Mouse (Mus musculus) forebrain, embryonic 16.5 days (tissue): ENCODE results near the gene Atp6v0e. TPM values are rescaled to one million over a fixed set of nuclear protein-coding genes. Genes with fewer than 3 reads are reported as not detected.

ENCODE experiments used
- polyA plus RNA-seq: library from polyadenylated mRNA; unstranded; fragments of >200 nt; fragmentation: Nextera tagmentation; extraction: Ambion mirVana; gene quantifications from 2 replicates; pipeline ENCODE4 v1.2.1, GENCODE M21; 2015

Atp6v0e gene
- polyA plus RNA-seq, 1 experiment from 2014 or later: 129 TPM

Other genes with a start within 250 kb of the Atp6v0e start
- gene Neurl1b, start 248.4 kb upstream of the Atp6v0e start, polyA plus RNA-seq: 2.4 and 4.1 TPM in 2 replicates
- gene Ergic1, start 101.7 kb upstream of the Atp6v0e start, polyA plus RNA-seq: 102 and 113 TPM in 2 replicates
- 44.1 and 47.8 TPM in 2 replicates for gene Dusp1, start 101.1 kb upstream of the Atp6v0e start, polyA plus RNA-seq
- 11.9 and 14.5 TPM in 2 replicates for gene Crebrf, start 52.4 kb downstream of the Atp6v0e start, polyA plus RNA-seq
- gene Bnip1, start 117.8 kb downstream of the Atp6v0e start, polyA plus RNA-seq: 46.8 and 53.7 TPM in 2 replicates
- not detected in 2 replicates for gene Nkx2-5, start 181.8 kb downstream of the Atp6v0e start, polyA plus RNA-seq